Comparison of ENCODE assay signal across 14 mouse cellular contexts in genomic region chr12:104584408-104584807, GRCm38 (mm10).
DNase-seq lines count a peak whose midpoint lies in the region; ATAC-seq lines count a peak whose summit lies in the region.
"Had no signal": no experiment of that assay in that cellular context is flagged by ENCODE, and none has a peak within 500 bp of the region (broad histone marks: within the 10 kb centered on the region; RNA-seq: fewer than 3 reads in every experiment).

No protein-coding gene starts in this region.

- H3K9me3 ChIP-seq in heart, embryonic 14.5 days (ENCODE audit: control insufficient read depth, low read length), result no peaks in the 10 kb centered on the region
- H3K9me3 ChIP-seq in lung, embryonic 16.5 days (ENCODE audit: control insufficient read depth, low read length), result no peaks in the 10 kb centered on the region
- no peaks in the 10 kb centered on the region for H3K9me3 ChIP-seq in hindbrain, embryonic 15.5 days
- H3K9me3 ChIP-seq in neural tube, embryonic 15.5 days (replicated peaks), result no peaks in the 10 kb centered on the region

- no peak overlapping the region for H3K9ac ChIP-seq in heart, embryonic 14.5 days (ENCODE audit: low read length)
- H3K9ac ChIP-seq in lung, embryonic 16.5 days (ENCODE audit: low read length), result no peak overlapping the region
- no peak overlapping the region for H3K9ac ChIP-seq in hindbrain, embryonic 15.5 days
- no peak overlapping the region for H3K9ac ChIP-seq in neural tube, embryonic 15.5 days (replicated peaks)

- peak overlapping the region; percentile 37 for H3K4me2 ChIP-seq in heart, embryonic 14.5 days (ENCODE audit: low read length)
- peak overlapping the region; percentile 46 for H3K4me2 ChIP-seq in lung, embryonic 16.5 days (ENCODE audit: low read depth, low read length)
- H3K4me2 ChIP-seq in hindbrain, embryonic 15.5 days, result peak overlapping the region; percentile 13; the same call in 1 of the 2 replicates
- peak overlapping the region; percentile 21 for H3K4me2 ChIP-seq in neural tube, embryonic 15.5 days

- H3K4me3 ChIP-seq in heart, embryonic 14.5 days (ENCODE audit: control insufficient read depth in 1 of 2, insufficient read depth in 1 of 2, low read depth in 1 of 2, low read length in 2 of 2), result peak overlapping the region; percentile 8 to 11; a peak in 1 of 4 replicates
- H3K4me3 ChIP-seq in lung, embryonic 16.5 days (ENCODE audit: low read length), result peak overlapping the region; percentile 15; the same call in 1 of the 2 replicates
- H3K4me3 ChIP-seq in hindbrain, embryonic 15.5 days, result 0 out of 2 replicates have a peak overlapping the region, but pooled peaks have one; percentile 1
- no peak overlapping the region for H3K4me3 ChIP-seq in neural tube, embryonic 15.5 days (replicated peaks)

- peaks cover 22% of the 10 kb centered on the region for H3K27me3 ChIP-seq in heart, embryonic 14.5 days (ENCODE audit: control insufficient read depth, insufficient read depth, low read length)
- peaks cover 3% of the 10 kb centered on the region; the same call in 1 of the 2 replicates for H3K27me3 ChIP-seq in lung, embryonic 16.5 days (ENCODE audit: control insufficient read depth, insufficient read depth, low read depth, low read length)
- H3K27me3 ChIP-seq in hindbrain, embryonic 15.5 days, result no peaks in the 10 kb centered on the region
- 0 out of 2 replicates have a peak, but pooled peaks cover 3% of the 10 kb centered on the region for H3K27me3 ChIP-seq in neural tube, embryonic 15.5 days (replicated peaks)

- H3K27ac ChIP-seq in heart, embryonic 14.5 days (replicated peaks in 1 of 2; ENCODE audit: control insufficient read depth in 1 of 2, insufficient read depth in 1 of 2, low read depth in 2 of 2, low read length in 2 of 2), result no peak overlapping the region
- H3K27ac ChIP-seq in lung, embryonic 16.5 days (ENCODE audit: low read length), result no peak overlapping the region
- H3K27ac ChIP-seq in hindbrain, embryonic 15.5 days (replicated peaks), result no peak overlapping the region
- no peak overlapping the region for H3K27ac ChIP-seq in neural tube, embryonic 15.5 days (replicated peaks)

- H3K36me3 ChIP-seq in heart, embryonic 14.5 days (ENCODE audit: control insufficient read depth, insufficient read depth, low read length), result no peaks in the 10 kb centered on the region
- H3K36me3 ChIP-seq in lung, embryonic 16.5 days (ENCODE audit: control insufficient read depth, insufficient read depth, low read length), result no peaks in the 10 kb centered on the region
- H3K36me3 ChIP-seq in hindbrain, embryonic 15.5 days, result no peaks in the 10 kb centered on the region
- H3K36me3 ChIP-seq in neural tube, embryonic 15.5 days, result no peaks in the 10 kb centered on the region

- intact Hi-C loops in heart, postnatal 14 days (cut with DNase I), result no loop called here

- WGBS in heart, embryonic 14.5 days, result 71% methylated on average over 9 of the region's 9 CpGs
- 33% methylated on average over 9 of the region's 9 CpGs for WGBS in lung, embryonic 16.5 days
- WGBS in hindbrain, embryonic 15.5 days, result 68% methylated on average over 9 of the region's 9 CpGs
- WGBS in neural tube, embryonic 15.5 days, result 72% methylated on average over 9 of the region's 9 CpGs

- DNase-seq in heart, postnatal 14 days, result no peak
- no peak for DNase-seq in lung, postnatal 25 days (ENCODE audit: low spot score)
- DNase-seq in adrenal gland, adult (ENCODE audit: inconsistent age in 2 of 2, low spot score in 1 of 2), result no peak
- DNase-seq in left cerebral cortex, adult 9 months (ENCODE audit: low spot score in 2 of 2), result no peak
- DNase-seq: cerebellum, adult 9-10 months; gastrocnemius, postnatal 14 days; kidney, postnatal 14 days; lung, postnatal 36 days; right cerebral cortex, postnatal 25 days; thymus, adult 18-20 months had no signal

- no peaks in the 10 kb centered on the region for H3K4me1 ChIP-seq in heart, embryonic 14.5 days (ENCODE audit: control insufficient read depth in 2 of 2, insufficient read depth in 2 of 2, low read length in 2 of 2)
- no peaks in the 10 kb centered on the region for H3K4me1 ChIP-seq in lung, embryonic 16.5 days (replicated peaks; ENCODE audit: control insufficient read depth, insufficient read depth, low read length)
- peaks cover 6% of the 10 kb centered on the region; the same call in 1 of the 2 replicates for H3K4me1 ChIP-seq in hindbrain, embryonic 15.5 days (replicated peaks)
- H3K4me1 ChIP-seq in neural tube, embryonic 15.5 days, result peaks cover 14% of the 10 kb centered on the region; the same call in 1 of the 2 replicates

- no peak for ATAC-seq in heart, embryonic 14.5 days (ENCODE audit: insufficient number of reproducible peaks, insufficient read depth, low FRiP score, low read depth)
- ATAC-seq in lung, embryonic 16.5 days (ENCODE audit: low read depth), result no peak
- ATAC-seq in hindbrain, embryonic 15.5 days (ENCODE audit: low FRiP score, low read depth), result no peak
- no peak for ATAC-seq in neural tube, embryonic 15.5 days (ENCODE audit: low FRiP score)
